Comparison of ENCODE assay signal across 21 mouse cellular contexts in the genomic region with DNA sequence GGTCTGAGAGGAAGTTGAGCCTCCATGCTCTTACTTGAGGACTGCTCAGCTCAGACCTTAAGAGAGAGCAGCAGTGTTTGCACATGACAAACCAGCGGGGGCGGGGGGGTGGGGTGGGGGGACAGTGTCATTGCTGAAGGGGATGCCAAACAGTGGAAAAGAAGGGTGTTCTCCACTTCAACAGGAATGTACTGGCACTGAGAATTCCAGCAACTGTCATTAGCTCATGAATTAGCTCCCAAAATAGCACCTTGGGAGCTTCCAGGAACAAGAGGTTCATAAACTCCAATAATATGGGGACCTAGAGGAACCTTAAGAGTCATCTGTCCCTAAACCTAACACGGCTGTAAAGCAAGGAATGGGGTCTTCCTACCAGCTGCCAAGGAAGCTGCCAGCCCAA.
DNase-seq lines count a peak whose midpoint lies in the region; ATAC-seq and TF ChIP-seq lines count a peak whose summit lies in the region.
"Had no signal": no experiment of that assay in that cellular context is flagged by ENCODE, and none has a peak within 500 bp of the region (broad histone marks: within the 10 kb centered on the region; RNA-seq: fewer than 3 reads in every experiment).

No protein-coding gene starts in this region.

- TF ChIP-seq EP300 in heart, postnatal 0 days (IDR thresholded peaks at IDR 0.05; ENCODE audit: low read depth), result no peak

- H3K27ac ChIP-seq in heart, embryonic 15.5 days, result peak overlapping the region; percentile 49
- peak overlapping the region; percentile 54 for H3K27ac ChIP-seq in heart, postnatal 0 days (ENCODE audit: low read depth)
- peak overlapping the region; percentile 20 for H3K27ac ChIP-seq in olfactory bulb, adult 2 months (ENCODE audit: insufficient read depth, low read depth, low read length)
- H3K27ac ChIP-seq in hindbrain, embryonic 10.5 days, result no peak overlapping the region
- H3K27ac ChIP-seq: embryonic facial prominence, embryonic 15.5 days; forebrain, embryonic 10.5 days; left cerebral cortex, adult 2 months had no signal

- H3K9me3 ChIP-seq in heart, embryonic 15.5 days (replicated peaks), result no peaks in the 10 kb centered on the region
- H3K9me3 ChIP-seq in heart, postnatal 0 days (replicated peaks; ENCODE audit: control insufficient read depth, low read length), result no peaks in the 10 kb centered on the region
- no peaks in the 10 kb centered on the region for H3K9me3 ChIP-seq in hindbrain, embryonic 10.5 days
- H3K9me3 ChIP-seq: embryonic facial prominence, embryonic 15.5 days had no signal

- intact Hi-C loops in heart, postnatal 36 days (cut with DNase I), result no loop called here

- H3K4me3 ChIP-seq in heart, embryonic 15.5 days, result no peak overlapping the region
- no peak overlapping the region for H3K4me3 ChIP-seq in heart, postnatal 0 days (ENCODE audit: low read depth, low read length)
- H3K4me3 ChIP-seq in olfactory bulb, adult 2 months (ENCODE audit: insufficient read depth, low read depth, low read length), result no peak overlapping the region
- no peak overlapping the region for H3K4me3 ChIP-seq in hindbrain, embryonic 10.5 days
- H3K4me3 ChIP-seq: embryonic facial prominence, embryonic 15.5 days; forebrain, embryonic 10.5 days; left cerebral cortex, adult 2 months had no signal

- peaks cover 13% of the 10 kb centered on the region for H3K4me1 ChIP-seq in heart, embryonic 15.5 days (replicated peaks)
- H3K4me1 ChIP-seq in heart, postnatal 0 days (ENCODE audit: control insufficient read depth, insufficient read depth), result peaks cover 14% of the 10 kb centered on the region
- H3K4me1 ChIP-seq in olfactory bulb, adult 2 months (ENCODE audit: control insufficient read depth, insufficient read depth, low read length), result peaks cover 4% of the 10 kb centered on the region
- peaks cover 6% of the 10 kb centered on the region; the same call in 1 of the 2 replicates for H3K4me1 ChIP-seq in hindbrain, embryonic 10.5 days (replicated peaks)

- no peaks in the 10 kb centered on the region for H3K27me3 ChIP-seq in heart, embryonic 15.5 days
- H3K27me3 ChIP-seq in heart, postnatal 0 days (ENCODE audit: control insufficient read depth, insufficient read depth, low read length), result no peaks in the 10 kb centered on the region
- H3K27me3 ChIP-seq in hindbrain, embryonic 10.5 days (ENCODE audit: insufficient read depth, poor library complexity, severe bottlenecking), result no peaks in the 10 kb centered on the region
- H3K27me3 ChIP-seq: embryonic facial prominence, embryonic 15.5 days; Patski had no signal

- WGBS in heart, embryonic 15.5 days, result 71% methylated on average over 3 of the region's 3 CpGs
- WGBS in heart, postnatal 0 days, result 55% methylated on average over 3 of the region's 3 CpGs
- 82% methylated on average over 3 of the region's 3 CpGs for WGBS in olfactory bulb, adult 2 months
- 89% methylated on average over 3 of the region's 3 CpGs for WGBS in hindbrain, embryonic 10.5 days

- TF ChIP-seq POLR2A in olfactory bulb, adult 2 months (IDR thresholded peaks at IDR 0.05; ENCODE audit: insufficient read depth, low read depth, low read length), result no peak

- H3K9ac ChIP-seq in heart, embryonic 15.5 days, result no peak overlapping the region
- no peak overlapping the region for H3K9ac ChIP-seq in heart, postnatal 0 days (replicated peaks; ENCODE audit: low read depth, low read length)
- H3K9ac ChIP-seq: embryonic facial prominence, embryonic 15.5 days had no signal

- ATAC-seq in heart, embryonic 15.5 days (replicated peaks; ENCODE audit: insufficient number of reproducible peaks, insufficient read depth, low FRiP score, low read depth), result no peak
- ATAC-seq in heart, postnatal 0 days (ENCODE audit: insufficient read depth, low read depth), result peak; percentile 67
- ATAC-seq: Patski had no signal

- H3K4me2 ChIP-seq in heart, embryonic 15.5 days, result no peak overlapping the region
- H3K4me2 ChIP-seq in heart, postnatal 0 days (ENCODE audit: low read depth, low read length), result no peak overlapping the region
- H3K4me2 ChIP-seq: embryonic facial prominence, embryonic 15.5 days; liver, embryonic 11.5 days had no signal

- no peaks in the 10 kb centered on the region for H3K36me3 ChIP-seq in heart, embryonic 15.5 days
- no peaks in the 10 kb centered on the region for H3K36me3 ChIP-seq in heart, postnatal 0 days (replicated peaks; ENCODE audit: control insufficient read depth, insufficient read depth, low read length)
- H3K36me3 ChIP-seq in hindbrain, embryonic 10.5 days, result no peaks in the 10 kb centered on the region
- H3K36me3 ChIP-seq: embryonic facial prominence, embryonic 15.5 days; forebrain, embryonic 10.5 days had no signal

- peak; percentile 36 for DNase-seq in heart, adult 8-10 months (ENCODE audit: low spot score)
- DNase-seq in heart, postnatal 36 days, result no peak
- peak; percentile 53 for DNase-seq in heart, postnatal 0 days (ENCODE audit: low spot score)
- DNase-seq in hindbrain, embryonic 10.5 days (ENCODE audit: low spot score), result no peak
- no peak for DNase-seq in lung, postnatal 36 days
- no peak for DNase-seq in adipocyte (ENCODE audit: low spot score)
- DNase-seq: adrenal gland, postnatal 10 days; cerebellum, postnatal 10 days; kidney, postnatal 4 days; layer of hippocampus, adult 9-11 months; left cerebral cortex, postnatal 4 days; lung, adult 18-20 months; right cerebral cortex, postnatal 4 days; thymus, adult 18-20 months had no signal

- TF ChIP-seq CTCF in heart, postnatal 0 days (IDR thresholded peaks at IDR 0.05; ENCODE audit: low read depth), result no peak
- TF ChIP-seq CTCF in olfactory bulb, adult 2 months (IDR thresholded peaks at IDR 0.05; ENCODE audit: insufficient read depth, low read depth, low read length), result no peak

Comparison
In these comparisons a context has a peak if more than half of its experiments do, and no peak if none do; other contexts are left out.
1. DNase-seq: peak in heart, adult 8-10 months (single experiment) and heart, postnatal 0 days (single experiment); none in heart, postnatal 36 days (0 of 2), hindbrain, embryonic 10.5 days (single experiment), lung, postnatal 36 days (single experiment) and adipocyte (single experiment).